Mouse (Mus musculus): ENCODE measurements around the gene Cmtm4.

DNA sequence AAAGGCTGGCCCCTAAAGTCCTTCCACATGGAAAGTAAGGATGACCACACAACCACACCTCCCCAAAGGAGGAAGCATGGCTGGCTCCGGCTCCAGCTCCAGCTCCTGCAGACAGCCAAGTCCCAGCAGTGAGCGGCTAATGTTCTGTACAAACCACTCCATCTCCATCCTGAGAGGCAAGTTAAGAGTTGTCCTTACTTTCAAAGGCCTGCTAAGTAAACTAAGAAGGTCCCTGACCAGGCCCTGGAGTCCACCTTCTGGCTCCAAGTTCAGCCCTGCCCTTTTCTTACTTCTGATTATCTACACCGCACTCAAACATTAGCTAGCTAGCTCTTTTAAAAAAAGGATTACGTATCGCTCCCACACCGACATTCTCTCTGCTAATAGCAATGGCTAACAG, 1.8 kb downstream of the Cmtm4 start:
- TF ChIP-seq CTCF (IDR thresholded peaks at IDR 0.05; ENCODE audit: extremely low read depth, insufficient read depth, insufficient read length, insufficient replicate concordance) (no peak), POLR2A (IDR thresholded peaks at IDR 0.05; ENCODE audit: low read depth, low read length) (no peak)
